Mouse (Mus musculus): ENCODE measurements around the gene Col2a1.

DNA sequence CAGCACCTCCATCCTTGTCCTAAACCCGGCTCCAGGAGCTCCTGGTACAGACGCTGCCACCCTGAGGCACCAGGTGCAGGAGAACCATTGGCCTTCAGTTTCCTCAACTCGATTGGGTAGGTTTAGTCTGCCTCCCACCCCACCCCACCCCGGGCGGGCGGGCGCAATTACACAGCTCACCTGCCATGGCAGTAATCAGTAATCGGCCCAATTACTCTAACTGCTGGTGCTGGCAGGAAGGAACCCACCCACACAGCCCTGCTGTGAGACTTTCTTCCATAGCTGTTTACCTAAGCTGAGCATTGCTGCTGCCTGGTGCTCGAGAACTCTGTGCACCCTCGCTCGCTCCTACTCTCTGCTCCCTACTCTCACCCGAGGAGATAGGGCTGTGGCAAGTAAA, 72.1 kb downstream of the Col2a1 start:
- TF ChIP-seq POLR2A (IDR thresholded peaks at IDR 0.05; ENCODE audit: borderline replicate concordance, insufficient read depth, low read length) = no peak
- no peak for TF ChIP-seq CTCF (IDR thresholded peaks at IDR 0.05; ENCODE audit: borderline replicate concordance, insufficient read depth, low read depth, low read length)

Measured in cerebellum, adult 2 months (tissue).